Mouse (Mus musculus) spleen, adult 18-20 months (tissue): ENCODE data around the gene Mapk13.

Experiments used
- DNase-seq, 2 experiments: peaks; one replicate each; pipeline ENCODE4 v3.0.0; 2022; ENCODE audit warnings: mixed read lengths in 2 of 2

Gene Mapk13

DNA sequence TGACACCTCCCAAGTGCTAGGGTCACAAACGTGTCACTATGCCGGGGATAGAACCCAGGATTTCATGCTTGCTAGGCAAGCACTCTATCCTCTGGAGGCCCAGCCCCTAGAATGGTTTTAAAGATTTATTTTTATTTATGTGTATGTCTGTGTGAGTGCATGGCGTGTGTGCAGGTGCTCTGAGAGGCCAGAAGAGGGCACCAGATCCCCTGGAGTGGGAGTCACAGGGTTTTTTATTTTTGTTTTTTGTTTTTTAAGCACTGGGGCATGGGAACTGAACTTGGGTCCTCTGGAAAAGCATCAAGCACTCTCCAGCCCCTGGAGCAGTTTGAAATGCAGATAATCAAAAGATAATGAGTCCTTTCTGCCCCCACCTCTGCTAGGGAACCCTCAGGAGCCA, 7.7 kb downstream of the Mapk13 start:
- no peak for DNase-seq

DNA sequence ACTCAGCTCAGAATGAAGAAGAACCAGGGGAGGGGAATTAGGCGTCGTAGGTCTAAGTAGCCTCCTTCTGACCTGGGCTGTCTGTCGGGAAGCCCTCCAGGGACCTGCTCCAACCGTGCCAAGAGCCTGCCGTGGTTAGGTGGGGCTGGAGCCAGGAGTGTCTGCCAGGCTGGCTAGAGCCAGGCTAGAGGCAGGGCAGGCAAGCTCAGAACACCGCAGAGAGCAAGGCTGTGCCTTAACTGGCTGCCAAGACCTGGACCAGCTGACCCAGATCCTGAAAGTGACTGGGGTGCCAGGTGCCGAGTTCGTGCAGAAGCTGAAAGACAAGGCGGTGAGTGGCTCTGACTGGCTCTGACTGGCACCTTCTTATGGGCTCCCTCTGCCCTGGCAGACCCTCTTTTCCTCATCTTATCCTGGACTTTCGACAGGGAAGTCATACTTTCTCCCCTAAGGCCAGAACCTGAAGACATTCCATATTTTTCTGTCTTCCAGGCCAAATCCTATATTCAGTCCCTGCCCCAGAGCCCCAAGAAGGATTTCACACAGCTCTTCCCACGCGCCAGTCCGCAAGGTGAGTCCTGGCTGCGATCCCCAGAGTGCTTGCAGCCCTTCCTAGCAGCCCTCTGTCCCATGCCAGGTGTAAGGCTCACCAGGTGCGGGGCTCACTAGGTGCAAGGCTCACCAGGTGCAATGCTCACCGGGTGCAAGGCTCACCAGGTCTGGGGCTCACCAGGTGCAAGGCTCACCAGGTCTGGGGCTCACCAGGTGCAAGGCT, 8.3 kb downstream of the Mapk13 start:
- DNase-seq, result no peak

DNA sequence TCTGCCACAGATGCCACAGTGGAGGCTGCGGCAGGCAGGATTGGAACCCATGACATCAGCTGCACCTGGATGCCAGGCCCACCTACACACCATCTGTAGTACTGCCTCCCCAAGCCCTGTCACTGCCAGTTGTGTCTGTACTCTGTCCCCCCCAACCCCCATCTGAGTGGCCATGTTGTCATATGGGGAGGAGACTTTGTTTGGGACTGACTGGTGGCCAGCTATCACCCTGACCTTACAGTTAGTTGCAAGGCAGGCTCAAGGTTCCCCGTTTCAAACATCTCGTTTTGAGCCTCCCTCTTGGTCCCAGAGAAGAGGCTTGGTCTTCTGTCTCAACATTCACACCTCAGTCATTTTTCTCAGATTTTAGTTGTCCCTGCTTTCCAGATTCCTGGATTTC, 10.6 kb downstream of the Mapk13 start:
- DNase-seq, result no peak

DNA sequence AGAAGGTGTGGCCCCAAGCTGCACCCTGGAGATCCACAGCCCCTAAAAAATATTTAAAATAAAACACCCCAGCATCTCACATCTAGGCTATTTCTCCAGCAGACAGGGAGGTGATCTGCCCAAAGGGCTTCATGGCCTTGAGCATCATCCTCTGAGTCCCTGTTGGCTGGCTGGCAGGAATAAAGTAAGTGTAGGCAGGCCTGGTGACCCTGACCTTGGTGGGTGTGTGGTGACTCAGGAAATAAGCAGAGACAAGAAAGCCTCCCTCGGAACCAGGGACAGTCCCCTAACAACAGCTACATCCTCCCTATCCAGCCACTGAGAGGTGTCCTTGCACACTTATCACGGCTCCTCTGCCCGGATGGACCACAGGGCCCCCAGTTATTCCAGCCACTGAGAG, 11.7 kb downstream of the Mapk13 start:
- no peak for DNase-seq

DNA sequence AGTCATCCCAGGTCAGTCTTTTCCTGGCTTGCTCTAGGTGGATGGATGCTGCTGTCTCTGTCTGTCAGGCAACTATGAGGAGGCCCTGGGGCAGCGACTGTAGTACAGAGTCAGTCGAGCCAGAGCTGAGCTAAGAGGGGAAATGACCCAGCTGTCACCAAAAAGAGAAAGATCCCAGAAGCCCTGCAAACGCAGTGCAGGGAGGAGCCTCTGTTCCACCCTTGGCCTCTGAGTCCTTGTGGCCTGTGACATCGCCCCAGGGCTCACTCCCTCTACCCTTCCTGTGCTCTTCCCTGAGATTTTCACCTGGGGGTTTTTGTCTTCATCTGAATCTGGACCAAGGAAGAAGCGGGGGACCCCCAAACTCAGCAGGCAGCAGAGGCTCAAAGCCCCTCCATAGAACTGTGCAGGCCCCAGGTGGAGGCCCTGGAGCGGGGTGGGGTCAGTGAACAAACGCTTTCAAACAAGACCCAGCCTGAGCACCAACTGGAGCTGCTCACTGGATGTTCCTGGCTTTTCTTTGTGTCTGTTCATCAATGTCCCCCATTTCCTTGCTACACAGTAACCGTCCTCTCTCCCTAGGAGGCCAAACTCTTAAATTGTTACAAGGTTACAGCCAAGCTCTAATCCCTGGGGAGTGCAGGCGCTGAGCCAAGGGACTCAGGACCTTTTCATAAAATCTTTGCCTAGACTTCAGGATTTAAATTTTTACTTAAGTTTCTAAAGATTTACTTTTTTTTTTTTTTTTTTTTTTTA, 12.4 kb downstream of the Mapk13 start:
- no peak for DNase-seq

DNA sequence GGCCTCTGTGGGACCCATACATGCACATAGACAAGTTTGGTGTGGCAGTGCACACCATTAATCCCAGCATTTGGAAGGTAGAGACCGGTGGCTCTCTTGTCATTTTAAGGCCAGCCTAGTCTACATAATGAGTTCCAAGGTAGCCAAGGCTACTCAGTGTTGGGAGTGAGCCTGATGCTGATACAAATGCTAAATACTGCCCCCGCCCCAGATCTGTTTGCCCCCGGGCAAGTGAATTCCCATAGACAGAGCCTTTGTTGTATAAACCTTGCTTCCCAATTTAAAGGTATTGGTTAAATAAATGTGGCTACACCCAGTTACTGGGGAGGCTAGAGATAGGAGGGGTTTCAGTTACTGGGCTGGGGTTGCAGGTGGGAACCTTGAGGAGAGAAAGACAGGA, 15.9 kb downstream of the Mapk13 start:
- no peak for DNase-seq

DNA sequence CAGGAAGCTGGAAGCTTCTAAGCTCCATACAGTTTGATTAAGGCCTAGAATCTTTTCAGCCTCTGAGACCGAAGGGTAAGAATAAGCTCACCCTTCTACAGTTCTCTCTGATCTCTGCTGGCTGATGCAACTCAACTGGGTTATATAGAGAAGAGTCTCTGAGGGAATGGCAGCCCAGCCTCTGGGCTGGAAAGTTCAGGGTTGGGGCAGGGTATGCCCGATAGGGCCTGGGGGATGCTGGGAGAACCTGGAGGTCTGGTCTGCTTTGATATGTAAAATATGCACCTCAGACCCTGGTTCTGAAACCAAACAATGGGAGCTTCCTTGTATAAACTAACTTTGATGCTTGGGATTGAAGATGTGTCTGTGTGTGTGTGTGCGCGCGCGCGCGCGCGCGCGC, 18.4 kb downstream of the Mapk13 start:
- DNase-seq, result no peak

DNA sequence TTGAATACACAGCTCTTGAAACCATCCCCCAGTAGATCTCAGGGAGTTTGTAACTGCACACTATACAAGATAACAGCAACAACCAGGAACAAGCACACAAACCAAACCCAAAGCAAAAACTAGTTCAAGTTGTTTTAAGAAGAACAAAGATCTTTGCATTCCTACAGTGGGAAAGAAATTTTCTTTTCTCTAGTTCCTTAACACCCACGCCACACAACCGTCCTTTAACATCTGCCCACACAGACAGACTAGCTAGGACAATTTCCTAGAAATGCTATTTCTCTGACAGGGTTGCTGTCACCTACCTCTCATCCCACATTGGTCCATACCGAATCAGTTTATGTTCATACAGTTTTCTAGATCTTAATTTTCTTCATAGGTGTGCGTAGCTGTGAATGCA, 27.9 kb downstream of the Mapk13 start:
- DNase-seq, result no peak

DNA sequence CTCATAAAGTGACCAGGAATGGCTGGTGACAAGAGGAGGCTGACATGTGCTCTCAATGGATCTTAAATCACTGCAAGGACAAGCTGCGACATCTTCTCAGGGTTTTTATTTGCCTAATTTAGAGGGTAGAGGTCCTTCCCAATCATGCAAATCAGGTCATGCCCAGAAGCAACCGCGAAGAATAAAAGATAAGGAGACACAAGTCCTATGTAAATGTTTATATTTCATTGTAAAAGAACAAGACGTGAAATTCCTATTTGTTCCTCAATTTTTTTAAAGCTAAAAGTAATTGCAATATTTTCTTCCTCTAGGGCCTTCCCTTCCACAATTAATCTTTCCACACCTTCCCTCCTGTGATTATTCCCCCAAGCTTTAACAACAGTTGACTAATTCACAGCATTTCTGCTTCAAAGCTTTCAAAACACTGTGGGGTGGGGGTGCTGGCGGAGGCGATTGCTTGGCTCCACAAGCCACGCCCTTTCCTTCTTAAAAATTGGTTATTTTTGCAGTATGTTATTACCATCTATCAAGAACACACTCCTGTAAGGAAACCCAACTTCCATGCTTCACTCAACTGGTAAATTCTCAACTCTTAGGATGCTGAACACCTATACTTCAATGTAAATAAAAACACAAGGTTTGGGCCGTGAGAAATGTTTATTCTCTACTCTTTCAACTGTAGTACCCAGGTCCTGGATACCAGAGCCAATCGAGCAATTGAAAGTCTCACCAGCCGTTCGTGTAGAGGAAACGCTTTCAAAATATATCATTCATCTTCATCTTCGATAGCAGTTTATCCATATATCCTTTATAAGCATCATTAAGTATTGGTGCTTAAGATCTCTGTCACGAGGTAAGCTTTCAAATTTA, 30.4 kb downstream of the Mapk13 start:
- peak in 1 of 2 experiments; percentile 31 for DNase-seq

DNA sequence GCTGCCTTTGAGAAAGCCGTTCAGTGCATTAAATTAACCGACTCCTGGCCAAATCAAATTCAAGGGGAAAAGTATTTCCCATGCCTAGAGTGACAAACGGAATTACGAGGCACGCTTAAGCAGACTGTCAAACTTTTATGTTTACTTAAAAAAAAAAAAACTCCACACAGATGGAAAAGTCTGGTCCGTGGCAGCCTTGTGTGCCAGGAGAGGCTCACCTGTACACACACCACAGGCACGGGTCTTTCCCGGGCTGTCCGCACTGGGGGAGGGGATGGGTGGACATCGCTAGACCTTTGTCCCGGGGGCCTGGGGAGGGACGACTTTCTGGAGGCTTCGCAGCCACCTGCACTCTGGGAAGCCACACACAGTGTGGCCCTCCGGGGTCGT, 31.2 kb downstream of the Mapk13 start:
- no peak for DNase-seq

DNA sequence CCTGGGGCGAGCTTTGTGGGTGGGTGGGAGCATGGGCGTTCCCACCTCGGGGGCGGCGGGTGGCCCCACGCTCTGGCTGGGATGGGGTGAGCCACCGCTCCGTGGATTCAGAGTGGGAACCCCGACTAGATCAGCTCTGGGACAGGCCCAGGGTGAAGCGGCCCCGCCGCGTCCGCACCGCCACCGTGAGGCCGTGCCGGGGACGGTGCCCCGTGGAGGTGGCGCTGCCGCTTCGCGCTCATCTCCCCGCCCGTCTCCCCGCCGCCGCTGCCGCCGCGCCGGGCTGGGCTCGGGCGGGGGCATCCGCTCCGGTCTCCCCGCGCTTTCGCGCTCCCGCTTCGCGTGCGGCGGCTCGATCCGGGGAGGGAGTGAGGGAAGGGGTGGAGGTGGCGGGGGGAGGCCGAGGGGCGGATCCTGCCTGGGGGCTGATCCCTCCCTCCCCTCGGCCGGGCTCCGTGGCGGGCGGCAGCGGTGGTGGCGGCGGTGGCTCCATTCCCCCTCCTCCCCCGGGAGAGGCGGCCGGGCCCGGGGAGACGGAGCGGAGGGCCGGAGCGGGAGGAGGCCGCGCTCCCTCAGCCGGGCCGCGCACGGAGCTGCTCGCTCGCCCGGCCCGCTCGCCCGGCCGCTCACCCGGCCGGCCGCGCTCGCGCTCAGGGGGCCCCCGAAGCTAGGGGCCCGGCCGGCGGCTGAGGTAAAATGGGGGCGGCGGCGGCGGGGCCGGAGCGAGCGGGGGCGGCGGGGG, 31.7 kb downstream of the Mapk13 start, which contains the start of gene Brpf3:
Gene Brpf3, plus strand, starts transcription at position 420 of the 742 bp plus-strand sequence.
- DNase-seq, result peak; percentile 68 to 81

DNA sequence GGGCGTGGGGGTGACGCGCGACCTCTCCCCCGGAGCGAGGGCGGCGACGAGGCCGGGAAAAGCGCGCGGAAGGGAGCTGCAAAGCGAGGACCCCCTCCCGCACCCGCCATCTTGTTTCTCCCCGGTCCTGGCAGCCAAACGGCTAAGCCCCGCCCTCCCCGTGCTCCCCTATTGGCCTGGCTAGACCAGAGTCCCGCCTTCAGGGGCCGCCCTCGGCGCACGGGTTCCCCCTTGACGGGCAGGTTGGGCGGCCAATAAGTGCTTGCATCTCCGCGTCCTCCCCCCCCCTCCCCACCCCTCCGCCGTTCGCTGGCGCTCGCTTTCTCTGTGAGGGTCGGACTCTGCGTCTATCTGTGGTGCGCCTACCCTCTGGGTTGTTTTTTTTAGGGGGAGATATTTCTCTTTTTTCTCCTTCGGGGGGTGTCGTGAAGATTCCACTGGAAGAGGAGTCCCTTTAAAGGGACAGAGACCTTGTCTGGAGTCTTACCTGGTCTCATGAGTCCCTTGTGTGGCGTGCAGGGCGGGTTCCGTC, 32.4 kb downstream of the Mapk13 start:
- DNase-seq, result peak; percentile 98 to 99

DNA sequence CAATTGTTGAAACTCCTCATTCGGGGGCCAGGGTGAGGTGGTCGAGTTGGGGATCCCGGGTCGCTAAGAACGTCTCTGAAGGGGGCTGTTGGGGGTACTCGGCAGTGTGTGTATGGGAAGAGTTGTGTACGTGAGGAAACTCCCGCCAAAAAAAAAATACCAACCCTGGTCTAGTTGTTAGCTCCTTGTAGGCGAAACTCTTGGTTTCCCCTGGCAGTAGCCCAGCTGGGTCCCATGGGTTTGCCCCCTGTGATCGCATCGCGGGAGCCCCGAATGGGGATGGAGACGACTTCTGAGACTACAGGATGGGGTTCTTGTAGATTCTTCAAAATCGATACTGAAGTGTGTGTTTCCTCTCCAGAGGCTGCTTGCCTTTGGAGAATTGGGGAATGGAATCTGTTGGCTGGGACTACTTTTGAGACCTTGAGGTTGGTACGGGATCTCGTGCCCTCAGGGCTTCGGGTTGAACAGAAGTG, 32.9 kb downstream of the Mapk13 start:
- DNase-seq, result no peak

DNA sequence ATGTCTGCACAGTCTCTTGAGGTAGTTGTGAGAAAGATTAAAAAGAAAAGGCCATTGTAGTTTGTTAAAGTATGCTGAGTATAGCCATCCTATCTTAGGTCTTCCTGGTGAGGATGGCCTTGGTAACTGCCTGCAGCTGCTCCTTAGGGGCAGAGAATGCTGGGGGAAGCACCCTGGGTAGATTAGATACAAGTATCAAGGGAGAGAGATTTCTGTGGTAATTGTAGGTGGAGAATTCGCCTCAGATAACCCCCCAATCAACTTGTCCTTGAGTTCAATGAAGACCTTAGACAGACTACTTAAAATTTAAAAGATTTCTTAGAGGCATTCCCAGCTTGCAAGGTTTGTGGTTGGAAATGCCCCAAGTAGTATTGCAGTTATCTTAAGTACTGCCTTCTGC, 34.2 kb downstream of the Mapk13 start:
- DNase-seq, result no peak

DNA sequence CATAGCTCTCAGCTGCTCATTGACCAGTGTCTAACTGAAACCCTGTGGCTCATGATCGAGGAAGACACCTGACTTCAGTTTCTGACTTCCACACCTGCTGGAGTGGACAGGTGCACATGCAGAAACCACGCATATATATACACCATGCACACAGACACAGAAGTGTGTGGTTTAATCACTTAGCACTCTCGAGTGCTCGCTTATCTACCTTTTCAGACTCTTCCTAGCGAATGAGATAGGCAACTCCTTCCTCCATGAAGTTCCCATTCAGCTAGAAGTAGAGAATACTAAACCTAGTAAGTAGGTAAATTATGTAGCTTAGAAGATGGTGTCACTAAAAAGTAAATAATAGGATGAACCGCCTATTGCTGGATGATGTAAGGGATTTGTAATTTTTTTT, 35.9 kb downstream of the Mapk13 start:
- no peak for DNase-seq

DNA sequence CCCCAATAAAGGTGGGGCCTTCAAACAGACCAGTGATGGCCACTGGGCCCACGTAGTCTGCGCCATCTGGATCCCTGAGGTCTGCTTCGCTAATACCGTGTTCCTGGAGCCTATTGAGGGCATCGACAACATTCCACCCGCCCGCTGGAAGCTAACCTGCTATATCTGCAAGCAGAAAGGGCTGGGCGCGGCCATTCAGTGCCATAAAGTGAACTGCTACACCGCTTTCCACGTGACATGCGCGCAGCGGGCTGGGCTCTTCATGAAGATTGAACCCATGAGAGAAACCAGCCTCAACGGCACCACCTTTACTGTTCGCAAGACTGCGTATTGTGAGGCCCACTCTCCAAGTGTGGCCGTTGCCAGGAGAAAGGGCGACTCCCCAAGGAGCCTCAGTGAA, 37.7 kb downstream of the Mapk13 start:
- no peak for DNase-seq

DNA sequence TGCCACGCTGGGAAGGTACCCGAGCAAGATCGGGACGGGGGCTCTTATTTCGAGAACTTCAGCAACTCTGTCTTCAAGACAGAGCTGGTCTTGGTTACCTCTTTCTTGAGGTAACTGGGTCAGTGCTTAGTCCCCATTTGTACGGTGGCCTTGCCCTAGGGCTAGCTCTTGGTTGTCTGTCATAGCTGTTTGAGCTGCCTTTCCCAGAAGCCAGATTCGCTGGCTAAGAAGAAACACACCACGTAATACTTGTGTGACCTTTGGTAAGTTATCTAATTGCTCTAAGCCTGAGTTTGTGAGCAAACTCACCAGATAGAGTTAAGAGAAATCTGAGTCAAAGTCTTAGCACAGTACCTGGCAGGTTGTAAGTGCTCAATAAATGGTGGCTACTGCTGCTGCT, 39.6 kb downstream of the Mapk13 start:
- DNase-seq, result no peak

DNA sequence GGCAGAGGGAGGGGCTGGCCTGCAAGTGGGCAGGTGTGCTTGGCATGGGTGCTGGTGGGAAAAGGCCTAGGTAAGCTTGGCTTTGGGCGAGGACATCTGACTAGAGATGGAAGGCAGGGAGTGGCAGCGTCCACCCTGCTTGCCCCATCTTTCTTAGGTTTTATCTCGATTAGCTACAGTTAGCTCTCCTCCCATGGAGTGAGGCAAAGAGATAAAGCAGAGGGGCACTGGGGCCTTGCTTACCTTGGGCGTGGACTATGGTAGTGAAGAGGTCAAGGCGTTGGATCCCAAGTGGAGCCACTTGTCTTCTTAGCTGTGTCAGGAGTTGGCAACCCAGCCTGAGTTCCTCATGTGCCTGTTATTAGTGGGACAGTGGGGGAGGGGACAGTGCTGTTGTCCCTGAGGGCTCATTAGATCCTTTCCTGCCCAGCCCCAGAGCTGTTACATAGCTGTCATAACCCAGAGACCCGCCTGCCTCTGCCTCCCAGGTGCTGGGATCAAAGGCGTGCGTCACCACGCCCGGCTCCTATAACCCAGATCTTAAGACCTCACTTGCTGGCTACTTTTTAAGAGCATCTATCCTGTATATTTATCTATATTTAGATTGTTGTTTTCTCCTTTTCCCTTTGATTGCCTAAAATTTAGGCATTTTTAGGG, 40.2 kb downstream of the Mapk13 start:
- DNase-seq, result no peak

DNA sequence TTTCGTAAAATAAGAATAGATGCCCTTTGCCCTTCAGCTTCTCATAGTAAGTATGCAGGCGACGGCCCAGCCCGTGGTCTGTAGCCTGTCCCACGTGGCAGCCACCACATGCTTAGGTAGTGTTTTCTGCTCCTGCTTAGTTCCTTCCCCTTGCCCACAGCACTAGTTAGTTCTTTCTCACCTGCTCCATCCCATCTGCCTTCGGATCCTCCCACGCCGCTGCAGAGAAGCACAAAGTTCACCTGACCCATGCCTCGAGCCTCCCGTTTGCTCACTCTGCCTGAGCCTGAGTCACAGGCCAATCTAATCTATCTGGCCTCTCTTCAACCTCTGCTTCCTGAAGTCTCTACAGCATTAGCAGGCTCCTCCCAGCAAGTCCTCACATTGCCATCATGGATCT, 43.2 kb downstream of the Mapk13 start:
- DNase-seq, result no peak

DNA sequence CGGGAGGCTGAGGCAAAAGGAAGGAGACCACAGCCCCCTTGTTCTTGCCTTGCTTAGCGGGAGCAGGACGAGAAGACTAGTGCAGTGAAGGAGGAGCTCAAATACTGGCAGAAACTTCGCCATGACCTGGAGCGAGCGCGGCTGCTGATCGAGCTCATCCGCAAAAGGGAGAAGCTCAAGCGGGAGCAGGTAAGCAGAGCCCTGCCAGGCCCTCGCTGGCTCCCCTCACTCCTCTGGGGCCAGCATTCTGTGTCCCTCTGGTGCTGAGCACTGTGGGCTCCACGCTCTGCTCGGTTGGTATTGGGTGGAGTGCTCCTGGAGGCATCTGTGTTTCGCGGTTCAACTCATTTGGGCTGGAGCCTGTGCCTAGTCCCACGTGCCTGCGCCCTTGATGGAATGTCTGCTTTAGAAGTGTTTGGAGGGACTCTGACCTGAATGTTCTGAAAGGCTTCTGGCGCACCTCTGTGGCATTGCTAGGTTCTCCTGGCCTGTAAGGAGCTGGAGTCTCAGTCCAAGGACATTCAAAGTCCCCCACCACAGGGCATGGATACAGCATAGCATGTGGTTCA, 45.5 kb downstream of the Mapk13 start:
- no peak for DNase-seq

DNA sequence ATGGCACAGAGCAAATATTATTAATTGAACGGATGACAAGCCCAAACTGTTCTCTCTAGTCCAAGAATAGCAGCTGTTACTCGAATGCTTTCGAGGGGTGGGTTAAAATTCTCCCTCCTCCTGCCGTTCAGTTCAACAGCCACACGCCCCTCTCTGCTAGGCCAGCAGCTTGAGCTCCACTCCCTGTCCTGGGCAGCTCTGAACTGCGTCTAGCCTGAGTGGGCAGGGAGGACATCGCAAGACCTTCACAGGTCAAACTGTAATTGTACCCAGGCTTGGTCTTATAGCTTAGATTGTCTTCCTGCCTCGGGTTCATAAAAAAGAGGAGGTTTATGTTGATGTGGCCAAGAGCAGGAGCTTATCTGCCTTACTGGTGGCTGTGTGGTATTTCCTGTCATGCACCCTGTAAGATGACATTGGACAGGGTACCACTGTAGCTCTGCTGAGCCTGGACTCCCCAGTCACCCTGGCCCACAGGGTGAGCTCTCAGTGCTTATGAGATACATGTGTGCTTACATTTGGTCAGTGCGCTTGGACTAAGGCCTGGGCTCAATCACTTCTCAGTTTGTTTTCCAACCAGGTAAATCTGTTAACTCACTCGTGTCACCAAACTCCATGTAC, 46.4 kb downstream of the Mapk13 start:
- no peak for DNase-seq
